Mouse (Mus musculus) liver, adult 2 months (tissue): Measurements from ENCODE around the gene Zc3h7b.

ENCODE experiments used
- CTCF ChIP-seq: fragments of 200-500 bp; IDR thresholded peaks from 2 replicates; pipeline ENCODE4 v1.5.1; 2011; ENCODE audit warnings: low read depth, low read length, control low read depth
- POLR2A ChIP-seq: fragments of 200-500 bp; IDR thresholded peaks from 2 replicates; pipeline ENCODE4 v1.6.1; 2011; ENCODE audit warnings: low read length, control low read depth; ENCODE audit not compliant: insufficient read depth; ENCODE audit errors: extremely low read depth

DNA sequence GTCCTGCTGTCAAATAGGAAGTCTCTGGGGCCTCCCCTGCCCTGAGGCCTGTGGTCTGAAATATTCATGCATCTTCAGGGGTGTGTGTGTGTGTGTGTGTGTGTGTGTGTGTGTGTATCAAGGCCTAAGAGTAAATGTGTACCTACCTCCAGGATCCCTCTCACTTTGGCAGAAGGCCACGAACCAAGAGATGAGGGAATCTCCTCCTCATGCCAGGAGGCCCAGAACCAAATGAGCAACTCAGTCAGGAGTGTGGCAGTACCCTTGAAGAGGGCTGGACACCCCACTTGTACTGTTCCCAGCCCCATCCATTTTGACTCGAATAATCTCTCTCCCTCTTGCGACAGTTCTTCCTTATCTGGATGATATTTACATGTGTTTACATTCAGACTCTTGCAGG lies 87.4 kb downstream of the Zc3h7b start:
- TF ChIP-seq CTCF = no peak
- TF ChIP-seq POLR2A = no peak
